Mouse (Mus musculus): Measurements from ENCODE around the gene Gm3182. TPM values are rescaled to one million over a fixed set of nuclear protein-coding genes. Genes with fewer than 3 reads are reported as not detected.
"Not testable (repeated sequence)": the region's sequence is repeated elsewhere in the genome, so short reads cannot be mapped to it uniquely, and the experiment has no call there.

The Gm3182 gene
- polyA plus RNA-seq (2012; ENCODE audit: insufficient read depth, low replicate concordance): not detected in 2 replicates

DNA sequence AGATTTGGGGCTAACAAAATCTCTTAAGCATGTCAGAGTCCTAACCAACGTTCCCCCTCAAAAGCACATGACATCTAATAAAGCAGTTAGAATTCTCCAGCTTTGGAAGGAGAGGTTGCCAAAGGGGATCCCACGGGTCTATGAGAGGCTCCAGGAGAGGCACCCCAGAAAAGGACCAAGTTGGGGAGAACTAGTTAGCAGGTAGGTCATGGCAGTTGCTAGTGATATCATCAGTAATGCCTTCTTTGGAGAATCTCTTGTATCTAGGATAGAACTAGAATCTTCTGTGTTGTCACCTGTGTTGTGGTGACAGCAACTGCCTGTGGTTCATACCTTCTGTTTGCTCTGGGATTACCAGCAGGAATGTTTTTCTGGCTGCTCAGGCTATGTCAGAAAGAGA is at the start of gene Gm3182:
Gene Gm3182 (plus strand): TSS at position 301 of the 400 bp plus-strand sequence.
- H3K36me3 ChIP-seq (replicated peaks; ENCODE audit: low read length); H3K4me1 ChIP-seq; H3K9me3 ChIP-seq; H3K27me3 ChIP-seq (replicated peaks); H3K4me3 ChIP-seq (replicated peaks): not testable (repeated sequence)

- not testable (repeated sequence) for H3K36me3 ChIP-seq (replicated peaks; ENCODE audit: low read length); H3K4me3 ChIP-seq (replicated peaks); H3K9me3 ChIP-seq; H3K27me3 ChIP-seq (replicated peaks); H3K4me1 ChIP-seq
Measured at GRCm38 (mm10) chr14:4499425-4499824, 17.9 kb downstream of the Gm3182 start.

Other genes starting within 250 kb of the Gm3182 start
- not detected in 2 replicates for gene Gm3138, start 232.1 kb upstream of the Gm3182 start, polyA plus RNA-seq (2012; ENCODE audit: insufficient read depth, low replicate concordance)
- gene Gm3149, start 164.5 kb upstream of the Gm3182 start, polyA plus RNA-seq (2012; ENCODE audit: insufficient read depth, low replicate concordance): not detected in 2 replicates
- gene 2610042L04Rik, start 147.0 kb upstream of the Gm3182 start, polyA plus RNA-seq (2012; ENCODE audit: insufficient read depth, low replicate concordance): not detected in 2 replicates
- not detected in 2 replicates for gene Gm3159, start 84.2 kb upstream of the Gm3182 start, polyA plus RNA-seq (2012; ENCODE audit: insufficient read depth, low replicate concordance)
- not detected in 2 replicates for gene Gm3164, start 66.3 kb upstream of the Gm3182 start, polyA plus RNA-seq (2012; ENCODE audit: insufficient read depth, low replicate concordance)
- not detected in 2 replicates for gene Gm3173, start 50.8 kb upstream of the Gm3182 start, polyA plus RNA-seq (2012; ENCODE audit: insufficient read depth, low replicate concordance)
- not detected in 2 replicates for gene Gm3047, start 73.7 kb downstream of the Gm3182 start, polyA plus RNA-seq (2012; ENCODE audit: insufficient read depth, low replicate concordance)
- gene Gm8159, start 150.6 kb downstream of the Gm3182 start, polyA plus RNA-seq (2012; ENCODE audit: insufficient read depth, low replicate concordance): not detected in 2 replicates
- not detected in 2 replicates for gene Gm3239, start 182.4 kb downstream of the Gm3182 start, polyA plus RNA-seq (2012; ENCODE audit: insufficient read depth, low replicate concordance)
- gene Gm7876, start 227.5 kb downstream of the Gm3182 start, polyA plus RNA-seq (2012; ENCODE audit: insufficient read depth, low replicate concordance): not detected in 2 replicates
- gene Gm3252, start 245.0 kb downstream of the Gm3182 start, polyA plus RNA-seq (2012; ENCODE audit: insufficient read depth, low replicate concordance): not detected in 2 replicates